Mouse (Mus musculus) heart, postnatal 0 days (tissue): ENCODE data around the gene Fetub. TPM values are rescaled to one million over a fixed set of nuclear protein-coding genes. Genes with fewer than 3 reads are reported as not detected.

Experiments used
- ATAC-seq: fragments of 200-750 bp; cut with Nextera tagmentation; 2 replicates; pipeline ENCODE4 v1.8.0; 2017; ENCODE audit warnings: low read depth, moderate number of reproducible peaks, moderate library complexity; ENCODE audit not compliant: insufficient read depth
- DNase-seq: peaks from one replicate; pipeline ENCODE4 v3.0.0-alpha.2; 2016; ENCODE audit warnings: low spot score
- H3K27ac ChIP-seq: fragments of 300-500 bp; sonication (generic); 2 replicates; pipeline ENCODE4 v1.5.1; 2014; ENCODE audit warnings: low read depth, mild to moderate bottlenecking
- H3K27me3 ChIP-seq: fragments of 300-500 bp; sonication (generic); 2 replicates; pipeline ENCODE4 v1.6.1; 2014; ENCODE audit warnings: low read length, mixed read lengths; ENCODE audit not compliant: control insufficient read depth, insufficient read depth
- H3K36me3 ChIP-seq: fragments of 300-500 bp; sonication (generic); replicated peaks from 2 replicates; pipeline ENCODE4 v1.6.1; 2014; ENCODE audit warnings: low read length, mixed read lengths; ENCODE audit not compliant: control insufficient read depth, insufficient read depth
- H3K4me1 ChIP-seq: fragments of 300-500 bp; sonication (generic); 2 replicates; pipeline ENCODE4 v1.6.1; 2014; ENCODE audit warnings: antibody characterized with exemption; ENCODE audit not compliant: control insufficient read depth, insufficient read depth
- H3K4me2 ChIP-seq: fragments of 300-500 bp; sonication (generic); 2 replicates; pipeline ENCODE4 v1.6.1; 2014; ENCODE audit warnings: low read depth, mild to moderate bottlenecking, low read length, moderate library complexity
- H3K4me3 ChIP-seq: fragments of 300-500 bp; sonication (generic); 2 replicates; pipeline ENCODE4 v1.5.1; 2014; ENCODE audit warnings: low read depth, low read length
- H3K9ac ChIP-seq: fragments of 300-500 bp; sonication (generic); replicated peaks from 2 replicates; pipeline ENCODE4 v1.6.1; 2014; ENCODE audit warnings: low read depth, low read length, mixed read lengths
- H3K9me3 ChIP-seq: fragments of 300-500 bp; sonication (generic); replicated peaks from 2 replicates; pipeline ENCODE4 v1.6.1; 2016; ENCODE audit warnings: low read length; ENCODE audit not compliant: control insufficient read depth
- CTCF ChIP-seq: IDR thresholded peaks from 2 replicates; pipeline ENCODE4 v1.5.1; 2016; ENCODE audit warnings: antibody characterized with exemption, control low read depth, low read depth
- EP300 ChIP-seq: IDR thresholded peaks from 2 replicates; pipeline ENCODE4 v1.6.1; 2016; ENCODE audit warnings: antibody characterized with exemption, low read depth
- WGBS: fragments of 180-500 bp; shearing (Covaris S2); extraction: QIAGEN DNeasy Blood & Tissue Kit; methylation state at CpG from one replicate; pipeline ENCODE4 v1.1.7; 2014; 5-methylcytosine and 5-hydroxymethylcytosine counted together
- polyA plus RNA-seq: library from polyadenylated mRNA; unstranded; fragments of >200 nt; fragmentation: Nextera tagmentation; extraction: Ambion mirVana; gene quantifications from 2 replicates; pipeline ENCODE4 v1.2.1, GENCODE M21; 2015
- total RNA-seq: library from RNA; depleted of rRNA; stranded (reverse); fragments of >200 nt; gene quantifications from 2 replicates; pipeline ENCODE4 v1.2.3, GENCODE M21; 2014; ENCODE audit warnings: low replicate concordance

Fetub gene
- total and polyA plus RNA-seq, 2 experiments from 2014 or later = not detected

GRCm38 (mm10) chr16:22896618-22897017 is 21.5 kb upstream of the Fetub start:
- Histone ChIP-seq H3K27me3 (no peaks in the 10 kb centered on the region), H3K4me1 (no peaks in the 10 kb centered on the region), H3K27ac (no peak overlapping the region), H3K4me2 (no peak overlapping the region), H3K36me3 (no peaks in the 10 kb centered on the region), H3K9ac (no peak overlapping the region), H3K4me3 (no peak overlapping the region), H3K9me3 (no peaks in the 10 kb centered on the region)
- ATAC-seq (no peak), DNase-seq (no peak)
- TF ChIP-seq EP300 (no peak), CTCF (no peak)
- WGBS = 52% methylated on average over 2 of the region's 2 CpGs

GRCm38 (mm10) chr16:22899346-22899745 is 18.8 kb upstream of the Fetub start:
- no peak for ATAC-seq
- H3K36me3 ChIP-seq = no peaks in the 10 kb centered on the region
- 46% methylated on average over 5 of the region's 5 CpGs for WGBS

GRCm38 (mm10) chr16:22899866-22900570 is 18.1 kb upstream of the Fetub start:
- Histone ChIP-seq H3K27ac (no peak overlapping the region), H3K9me3 (no peaks in the 10 kb centered on the region), H3K4me3 (no peak overlapping the region), H3K36me3 (no peaks in the 10 kb centered on the region), H3K4me1 (no peaks in the 10 kb centered on the region), H3K4me2 (no peak overlapping the region), H3K9ac (no peak overlapping the region), H3K27me3 (no peaks in the 10 kb centered on the region)
- WGBS = 68% methylated on average over 10 of the region's 10 CpGs
- no peak for TF ChIP-seq CTCF
- DNase-seq (no peak), ATAC-seq (no peak)

More at GRCm38 (mm10) chr16:22899346-22899745, 18.8 kb upstream of the Fetub start:
- Histone ChIP-seq H3K27ac (no peak overlapping the region), H3K4me3 (no peak overlapping the region), H3K4me2 (no peak overlapping the region), H3K27me3 (no peaks in the 10 kb centered on the region), H3K9me3 (no peaks in the 10 kb centered on the region), H3K4me1 (no peaks in the 10 kb centered on the region), H3K9ac (no peak overlapping the region)
- no peak for DNase-seq
- TF ChIP-seq EP300 = no peak
- no peak for TF ChIP-seq CTCF

GRCm38 (mm10) chr16:22901326-22901725 is 16.8 kb upstream of the Fetub start:
- Histone ChIP-seq H3K27ac (no peak overlapping the region), H3K36me3 (no peaks in the 10 kb centered on the region), H3K4me2 (no peak overlapping the region), H3K9ac (no peak overlapping the region), H3K27me3 (no peaks in the 10 kb centered on the region), H3K4me1 (no peaks in the 10 kb centered on the region), H3K4me3 (no peak overlapping the region), H3K9me3 (no peaks in the 10 kb centered on the region)
- TF ChIP-seq EP300 = no peak
- TF ChIP-seq CTCF = no peak
- WGBS = 70% methylated on average over 3 of the region's 3 CpGs
- ATAC-seq (no peak), DNase-seq (no peak)

- DNase-seq = no peak
- no peak overlapping the region for H3K4me2 ChIP-seq
- no peaks in the 10 kb centered on the region for H3K9me3 ChIP-seq
- TF ChIP-seq CTCF (no peak), EP300 (no peak)
- H3K4me1 ChIP-seq = no peaks in the 10 kb centered on the region
- WGBS = 83% methylated on average over 6 of the region's 6 CpGs
- no peaks in the 10 kb centered on the region for H3K27me3 ChIP-seq
- H3K27ac ChIP-seq = no peak overlapping the region
- no peaks in the 10 kb centered on the region for H3K36me3 ChIP-seq
- no peak overlapping the region for H3K9ac ChIP-seq
- H3K4me3 ChIP-seq = no peak overlapping the region
- ATAC-seq = no peak
These were observed 8.8 kb upstream of the Fetub start for GRCm38 (mm10) chr16:22909290-22909689.

- H3K4me2 ChIP-seq = no peak overlapping the region
- H3K27me3 ChIP-seq = no peaks in the 10 kb centered on the region
- H3K36me3 ChIP-seq = no peaks in the 10 kb centered on the region
- no peak overlapping the region for H3K4me3 ChIP-seq
- H3K9me3 ChIP-seq = no peaks in the 10 kb centered on the region
- 64% methylated on average over 3 of the region's 3 CpGs for WGBS
- DNase-seq (no peak), ATAC-seq (no peak)
- no peak overlapping the region for H3K9ac ChIP-seq
- TF ChIP-seq CTCF (no peak), EP300 (no peak)
- H3K27ac ChIP-seq = no peak overlapping the region
- H3K4me1 ChIP-seq = no peaks in the 10 kb centered on the region
These were observed 6.1 kb upstream of the Fetub start for GRCm38 (mm10) chr16:22911986-22912385.
